Mouse (Mus musculus) MEL (cell line): ENCODE results near the gene Rims1. TPM values are rescaled to one million over a fixed set of nuclear protein-coding genes. Genes with fewer than 3 reads are reported as not detected.
A peak's percentile ranks its signal among the peaks of the same experiment; 100 is the strongest.

Experiments used
- DNase-seq: peaks from one replicate; pipeline ENCODE4 v3.0.0; 2011; ENCODE audit warnings: low read depth, low spot score
- H3K27ac ChIP-seq: 2 replicates; pipeline ENCODE4 v1.5.1; 2012; ENCODE audit warnings: low read depth, mild to moderate bottlenecking, control low read depth, low read length, moderate library complexity; ENCODE audit not compliant: control insufficient read depth
- H3K27me3 ChIP-seq, 2 experiments: fragments of 150-350 bp in 1 of 2; sonication (generic) in 1 of 2; 2 replicates each; pipeline ENCODE4 v1.6.1; 2012; ENCODE audit warnings: low read length in 2 of 2, mild to moderate bottlenecking in 2 of 2, improper control_type of control experiment in 1 of 2, moderate library complexity in 1 of 2; ENCODE audit not compliant: insufficient read depth in 2 of 2, control insufficient read depth in 1 of 2
- H3K36me3 ChIP-seq, 2 experiments: 2 replicates each; pipeline ENCODE4 v1.6.1; 2012 to 2014; ENCODE audit warnings: low read length in 2 of 2, improper control_type of control experiment in 1 of 2, inconsistent platforms in 1 of 2, mild to moderate bottlenecking in 1 of 2; ENCODE audit not compliant: insufficient read depth in 2 of 2, control insufficient read depth in 1 of 2
- H3K4me1 ChIP-seq, 2 experiments: fragments of 150-350 bp in 1 of 2; sonication (generic) in 1 of 2; 2 replicates each; pipeline ENCODE4 v1.6.1; 2012; ENCODE audit warnings: low read length in 2 of 2, improper control_type of control experiment in 1 of 2, mild to moderate bottlenecking in 1 of 2; ENCODE audit not compliant: insufficient read depth in 2 of 2, control insufficient read depth in 1 of 2
- H3K4me3 ChIP-seq, 2 experiments: fragments of 150-350 bp in 1 of 2; sonication (generic) in 1 of 2; 2 replicates each; pipeline ENCODE4 v1.5.1; 2012; ENCODE audit warnings: low read depth in 2 of 2, low read length in 2 of 2, mild to moderate bottlenecking in 2 of 2, moderate library complexity in 2 of 2, control low read depth in 1 of 2, improper control_type of control experiment in 1 of 2; ENCODE audit not compliant: control insufficient read depth in 1 of 2, insufficient read depth in 1 of 2
- H3K79me2 ChIP-seq: 2 replicates; pipeline ENCODE4 v1.6.1; 2012; ENCODE audit warnings: mild to moderate bottlenecking, low read length, moderate library complexity; ENCODE audit not compliant: control insufficient read depth, poor library complexity, insufficient read depth
- H3K9ac ChIP-seq: 2 replicates; pipeline ENCODE4 v1.6.1; 2012; ENCODE audit warnings: low read depth, mild to moderate bottlenecking, control low read depth, low read length, moderate library complexity; ENCODE audit not compliant: control insufficient read depth, poor library complexity, severe bottlenecking
- H3K9me3 ChIP-seq: fragments of 150-350 bp; sonication (generic); replicated peaks from 2 replicates; pipeline ENCODE4 v1.6.1; 2012; ENCODE audit warnings: mild to moderate bottlenecking, low read length, improper control_type of control experiment, moderate library complexity; ENCODE audit not compliant: insufficient read depth
- BHLHE40 ChIP-seq: IDR thresholded peaks from 2 replicates; pipeline ENCODE4 v1.6.1; 2012; ENCODE audit warnings: low read depth, mild to moderate bottlenecking, inconsistent platforms, low read length, improper control_type of control experiment, borderline replicate concordance
- CHD2 ChIP-seq: IDR thresholded peaks from 2 replicates; pipeline ENCODE4 v1.6.1; 2011; ENCODE audit warnings: low read length, improper control_type of control experiment
- CTCF ChIP-seq, 3 experiments: IDR thresholded peaks in 2 of 3; conservative IDR thresholded peaks in 1 of 3; 2 replicates each; pipeline ENCODE4 v1.5.1; 2011 to 2012; ENCODE audit warnings: low read length in 3 of 3, low read depth in 2 of 3, mild to moderate bottlenecking in 2 of 3, improper control_type of control experiment in 1 of 3, inconsistent platforms in 1 of 3, mixed read lengths in 1 of 3, moderate library complexity in 1 of 3; ENCODE audit not compliant: control insufficient read depth in 1 of 3, insufficient read depth in 1 of 3, poor library complexity in 1 of 3, severe bottlenecking in 1 of 3
- E2F4 ChIP-seq: IDR thresholded peaks from 2 replicates; pipeline ENCODE4 v1.6.1; 2011; ENCODE audit warnings: low read depth, low read length, improper control_type of control experiment, borderline replicate concordance
- ELF1 ChIP-seq: IDR thresholded peaks from 2 replicates; pipeline ENCODE4 v1.6.1; 2014; ENCODE audit warnings: low read depth, mild to moderate bottlenecking, inconsistent platforms, low read length, improper control_type of control experiment, moderate library complexity
- GABPA ChIP-seq: IDR thresholded peaks from 2 replicates; pipeline ENCODE4 v1.6.1; 2012; ENCODE audit warnings: low read depth, mild to moderate bottlenecking, inconsistent platforms, low read length, improper control_type of control experiment, moderate library complexity
- JUND ChIP-seq: IDR thresholded peaks from 2 replicates; pipeline ENCODE4 v1.6.1; 2011; ENCODE audit warnings: low read depth, mild to moderate bottlenecking, improper control_type of control experiment, low read length
- KAT2A ChIP-seq: conservative IDR thresholded peaks from 2 replicates; pipeline ENCODE4 v1.6.1; 2012; ENCODE audit warnings: low read depth, low read length, improper control_type of control experiment, inconsistent platforms
- MAFK ChIP-seq: IDR thresholded peaks from 2 replicates; pipeline ENCODE4 v1.6.1; 2011; ENCODE audit warnings: low read depth, mild to moderate bottlenecking, low read length, improper control_type of control experiment, borderline replicate concordance
- MAX ChIP-seq: IDR thresholded peaks from 2 replicates; pipeline ENCODE4 v1.6.1; 2011; ENCODE audit warnings: low read length, improper control_type of control experiment
- MEF2A ChIP-seq: IDR thresholded peaks from 2 replicates; pipeline ENCODE4 v1.6.1; 2014; ENCODE audit warnings: low read depth, mild to moderate bottlenecking, inconsistent platforms, low read length, improper control_type of control experiment; ENCODE audit not compliant: poor library complexity, insufficient replicate concordance, severe bottlenecking; ENCODE audit errors: extremely low read depth
- MXI1 ChIP-seq: IDR thresholded peaks from 2 replicates; pipeline ENCODE4 v1.6.1; 2011; ENCODE audit warnings: mild to moderate bottlenecking, low read depth, low read length, improper control_type of control experiment
- MYB ChIP-seq: IDR thresholded peaks from 2 replicates; pipeline ENCODE4 v1.6.1; 2011; ENCODE audit warnings: mild to moderate bottlenecking, low read depth, low read length, improper control_type of control experiment
- POLR2AphosphoS2 ChIP-seq: IDR thresholded peaks from 2 replicates; pipeline ENCODE4 v1.6.1; 2011; ENCODE audit warnings: low read length, improper control_type of control experiment
- RAD21 ChIP-seq: IDR thresholded peaks from 2 replicates; pipeline ENCODE4 v1.6.1; 2011; ENCODE audit warnings: mild to moderate bottlenecking, low read depth, low read length, improper control_type of control experiment
- SMC3 ChIP-seq: IDR thresholded peaks from 2 replicates; pipeline ENCODE4 v1.6.1; 2011; ENCODE audit warnings: low read depth, low read length, improper control_type of control experiment
- UBTF ChIP-seq: IDR thresholded peaks from 2 replicates; pipeline ENCODE4 v1.6.1; 2012; ENCODE audit warnings: low read depth, mild to moderate bottlenecking, inconsistent platforms, low read length, improper control_type of control experiment, moderate library complexity, borderline replicate concordance; ENCODE audit not compliant: insufficient read depth
- USF1 ChIP-seq: IDR thresholded peaks from 2 replicates; pipeline ENCODE4 v1.6.1; 2014; ENCODE audit warnings: low read depth, mild to moderate bottlenecking, inconsistent platforms, low read length, improper control_type of control experiment, moderate library complexity
- USF2 ChIP-seq, 2 experiments: IDR thresholded peaks; 2 replicates each; pipeline ENCODE4 v1.6.1; 2011 to 2012; ENCODE audit warnings: improper control_type of control experiment in 2 of 2, low read length in 2 of 2, borderline replicate concordance in 1 of 2, inconsistent platforms in 1 of 2, low read depth in 1 of 2, mild to moderate bottlenecking in 1 of 2; ENCODE audit not compliant: insufficient read depth in 1 of 2
- ZC3H11A ChIP-seq: IDR thresholded peaks from 2 replicates; pipeline ENCODE4 v1.6.1; 2012; ENCODE audit warnings: low read depth, mild to moderate bottlenecking, inconsistent platforms, low read length, improper control_type of control experiment
- ZMIZ1 ChIP-seq: IDR thresholded peaks from 2 replicates; pipeline ENCODE4 v1.6.1; 2012; ENCODE audit warnings: low read depth, mild to moderate bottlenecking, inconsistent platforms, low read length, improper control_type of control experiment, moderate library complexity
- polyA plus RNA-seq, 2 experiments: library from polyadenylated mRNA; stranded (reverse) in 1 of 2; unstranded in 1 of 2; fragments of >175 nt in 1 of 2; fragments of >200 nt in 1 of 2; gene quantifications; 2 replicates each; pipeline versions ENCODE4 v1.2.1 to v1.2.4; 2012; ENCODE audit warnings: low replicate concordance in 2 of 2, low read depth in 1 of 2; ENCODE audit not compliant: insufficient read length in 2 of 2, insufficient read depth in 1 of 2, missing spikeins in 1 of 2
- total RNA-seq: library from RNA; depleted of rRNA; stranded (reverse); fragments of 300-350 nt; gene quantifications from 2 replicates; pipeline ENCODE4 v1.2.3, GENCODE M21; 2012

Gene Rims1
- total and polyA plus RNA-seq, 3 experiments, result 0.31 TPM; not detected in 2

DNA sequence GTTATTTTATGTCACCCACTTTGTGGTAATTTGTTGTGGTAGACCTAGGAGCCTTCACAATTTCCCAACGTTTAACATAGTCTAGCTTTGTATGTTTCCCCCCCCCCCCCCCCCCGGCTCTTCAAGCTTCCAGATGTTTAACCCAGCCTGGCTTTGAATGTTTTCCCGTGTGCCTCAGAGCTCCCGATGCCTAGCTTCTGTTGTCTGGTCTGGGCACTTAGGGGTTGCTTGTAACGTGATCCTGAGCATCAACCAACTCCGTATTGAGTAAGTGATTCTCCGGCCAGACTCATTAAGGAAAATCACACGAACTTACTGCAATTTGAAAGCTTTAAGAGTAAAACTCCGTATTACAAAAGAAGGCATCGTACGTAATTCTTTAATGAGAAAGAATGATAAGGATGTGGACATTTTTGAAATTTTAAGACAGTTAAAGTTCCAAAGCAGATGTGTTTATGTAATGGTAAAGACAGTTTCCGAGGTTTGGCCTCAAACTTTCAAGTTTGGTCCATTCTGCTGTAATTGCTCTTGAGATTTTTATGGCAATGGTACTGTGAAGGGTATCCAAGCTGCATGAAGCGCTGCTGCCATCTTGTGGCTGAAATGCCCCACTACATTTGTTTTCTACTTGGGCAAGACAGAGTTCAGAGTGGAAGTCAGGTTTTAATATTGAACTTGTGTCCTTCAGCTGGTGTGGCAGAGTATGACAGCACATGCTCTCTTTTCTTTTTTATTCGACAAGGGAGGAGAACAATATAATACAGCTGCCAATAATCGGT is 537.0 kb downstream of the Rims1 start:
- Histone ChIP-seq H3K4me3 (no peak overlapping the region), H3K27ac (no peak overlapping the region), H3K4me1 (no peaks in the 10 kb centered on the region), H3K36me3 (no peaks in the 10 kb centered on the region), H3K27me3 (no peaks in the 10 kb centered on the region), H3K9me3 (no peaks in the 10 kb centered on the region), H3K9ac (no peak overlapping the region), H3K79me2 (no peaks in the 10 kb centered on the region)
- TF ChIP-seq POLR2AphosphoS2, result no peak
- no peak for TF ChIP-seq JUND
- no peak for TF ChIP-seq ELF1
- no peak for TF ChIP-seq GABPA
- peak; percentile 94 for TF ChIP-seq RAD21
- TF ChIP-seq MXI1, result no peak
- TF ChIP-seq CTCF (IDR thresholded peaks at IDR 0.05 in 2 of 3, conservative IDR thresholded peaks at IDR 0.05 in 1 of 3; ENCODE audit: control insufficient read depth in 1 of 3, insufficient read depth in 1 of 3, low read depth in 2 of 3, low read length in 3 of 3, poor library complexity in 1 of 3, severe bottlenecking in 1 of 3), result peak; percentile 85 to 92 (median 90)
- TF ChIP-seq ZC3H11A, result peak; percentile 77
- TF ChIP-seq BHLHE40, result 0 out of 2 replicates have a peak, but pooled peaks have one; percentile 27
- no peak for TF ChIP-seq MEF2A
- TF ChIP-seq USF1, result no peak
- no peak for TF ChIP-seq USF2 (IDR thresholded peaks at IDR 0.05; ENCODE audit: borderline replicate concordance in 1 of 2, insufficient read depth in 1 of 2, low read depth in 1 of 2, low read length in 2 of 2)
- TF ChIP-seq KAT2A, result no peak
- no peak for TF ChIP-seq MYB
- TF ChIP-seq E2F4, result no peak
- no peak for TF ChIP-seq MAX
- no peak for TF ChIP-seq CHD2
- no peak for TF ChIP-seq ZMIZ1
- TF ChIP-seq UBTF, result no peak
- TF ChIP-seq SMC3, result peak; percentile 89
- TF ChIP-seq MAFK, result no peak
- peak; percentile 66 for DNase-seq
